Mouse (Mus musculus) liver, embryonic 14.5 days (tissue): ENCODE data around the gene Fam214a. TPM values are rescaled to one million over a fixed set of nuclear protein-coding genes. Genes with fewer than 3 reads are reported as not detected.

Source experiments
- ATAC-seq: fragments of 200-750 bp; cut with Nextera tagmentation; 2 replicates; pipeline ENCODE4 v1.8.0; 2017; ENCODE audit warnings: moderate number of reproducible peaks, mild to moderate bottlenecking, moderate library complexity; ENCODE audit not compliant: insufficient read depth
- DNase-seq, 3 experiments: peaks; one replicate each; pipeline ENCODE4 v3.0.0-alpha.2; 2012 to 2013; ENCODE audit warnings: low read depth in 3 of 3, low spot score in 3 of 3
- H3K27ac ChIP-seq: fragments of 300-500 bp; sonication (generic); 2 replicates; pipeline ENCODE4 v1.5.1; 2014; ENCODE audit warnings: moderate library complexity, mild to moderate bottlenecking, control low read depth, inconsistent platforms
- H3K27me3 ChIP-seq: fragments of 300-500 bp; sonication (generic); 2 replicates; pipeline ENCODE4 v1.6.1; 2014; ENCODE audit warnings: mild to moderate bottlenecking, low read length, moderate library complexity; ENCODE audit not compliant: control insufficient read depth, insufficient read depth
- H3K36me3 ChIP-seq: fragments of 300-500 bp; sonication (generic); replicated peaks from 2 replicates; pipeline ENCODE4 v1.6.1; 2014; ENCODE audit warnings: low read depth; ENCODE audit not compliant: control insufficient read depth, insufficient read depth
- H3K4me1 ChIP-seq, 2 experiments: fragments of 200-500 bp in 1 of 2; fragments of 300-500 bp in 1 of 2; sonication (generic) in 1 of 2; replicated peaks; 2 replicates each; pipeline ENCODE4 v1.6.1; 2012 to 2014; ENCODE audit warnings: antibody characterized with exemption in 1 of 2, inconsistent platforms in 1 of 2, low read length in 1 of 2; ENCODE audit not compliant: control insufficient read depth in 2 of 2, insufficient read depth in 2 of 2
- H3K4me2 ChIP-seq: fragments of 300-500 bp; sonication (generic); 2 replicates; pipeline ENCODE4 v1.6.1; 2014; ENCODE audit warnings: low read depth, mild to moderate bottlenecking, control low read depth, moderate library complexity
- H3K4me3 ChIP-seq, 2 experiments: fragments of 200-500 bp in 1 of 2; fragments of 300-500 bp in 1 of 2; sonication (generic) in 1 of 2; 2 replicates each; pipeline ENCODE4 v1.5.1; 2012 to 2014; ENCODE audit warnings: low read depth in 2 of 2, low read length in 2 of 2, mild to moderate bottlenecking in 2 of 2, control low read depth in 1 of 2, inconsistent platforms in 1 of 2, moderate library complexity in 1 of 2; ENCODE audit not compliant: insufficient read depth in 1 of 2
- H3K9ac ChIP-seq: fragments of 300-500 bp; sonication (generic); replicated peaks from 2 replicates; pipeline ENCODE4 v1.6.1; 2014; ENCODE audit warnings: mild to moderate bottlenecking, control low read depth, moderate library complexity
- H3K9me3 ChIP-seq: fragments of 300-500 bp; sonication (generic); 2 replicates; pipeline ENCODE4 v1.6.1; 2016; ENCODE audit warnings: low read length, mixed read lengths; ENCODE audit not compliant: control insufficient read depth
- CTCF ChIP-seq: IDR thresholded peaks from 2 replicates; pipeline ENCODE4 v1.5.1; 2016; ENCODE audit warnings: antibody characterized with exemption, low read depth, control low read depth
- EP300 ChIP-seq: IDR thresholded peaks from 2 replicates; pipeline ENCODE4 v1.6.1; 2016; ENCODE audit warnings: antibody characterized with exemption, low read depth
- WGBS: fragments of 180-500 bp; shearing (Covaris S2); extraction: QIAGEN DNeasy Blood & Tissue Kit; methylation state at CpG from one replicate; pipeline ENCODE4 v1.1.7; 2014; ENCODE audit not compliant: insufficient replicate concordance; 5-methylcytosine and 5-hydroxymethylcytosine counted together
- polyA plus RNA-seq, 2 experiments: library from polyadenylated mRNA; depleted of rRNA in 1 of 2; stranded (reverse) in 1 of 2; unstranded in 1 of 2; fragments of >200 nt; fragmentation: Nextera tagmentation in 1 of 2; extraction: Ambion mirVana in 1 of 2; gene quantifications; 2 replicates each; pipeline versions ENCODE4 v1.2.1 to v1.2.3; 2012 to 2014

The Fam214a gene
- polyA plus RNA-seq, 2 experiments: 0.78 to 1.5 TPM

DNA sequence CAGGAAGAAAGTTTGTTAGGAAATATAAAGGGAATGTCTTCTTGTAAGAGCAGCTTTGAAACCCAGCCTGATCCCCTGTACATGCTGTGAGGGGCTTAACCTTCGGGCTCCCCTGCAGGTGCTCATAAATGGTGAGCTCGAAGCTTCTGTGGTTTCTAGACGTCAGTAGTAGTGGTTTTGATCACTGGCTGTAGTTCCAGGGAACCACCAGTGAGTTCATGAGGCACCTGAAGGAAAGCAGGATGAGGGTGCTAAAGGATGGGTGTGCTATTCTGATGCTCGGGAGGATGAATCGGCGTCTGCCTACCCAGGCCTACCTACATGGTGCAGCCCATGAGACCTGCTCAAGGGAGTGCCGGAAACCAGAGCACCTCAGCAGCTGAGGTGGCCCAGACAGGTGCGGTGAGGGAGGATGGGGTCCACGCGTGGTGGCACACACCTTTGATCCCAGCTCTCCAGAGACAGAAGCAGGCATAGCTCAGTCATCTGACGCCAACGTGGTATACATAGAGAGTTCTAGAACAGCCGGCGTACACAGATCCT is 32.6 kb downstream of the Fam214a start:
- no peaks in the 10 kb centered on the region for H3K36me3 ChIP-seq
- no peak overlapping the region for H3K4me3 ChIP-seq
- no peaks in the 10 kb centered on the region for H3K27me3 ChIP-seq
- H3K27ac ChIP-seq: no peak overlapping the region
- 69% methylated on average over 14 of the region's 14 CpGs for WGBS
- H3K4me2 ChIP-seq: no peak overlapping the region
- H3K9me3 ChIP-seq: no peaks in the 10 kb centered on the region
- TF ChIP-seq CTCF (no peak), EP300 (no peak)
- no peak for DNase-seq
- no peak for ATAC-seq
- H3K4me1 ChIP-seq: no peaks in the 10 kb centered on the region
- H3K9ac ChIP-seq: no peak overlapping the region

DNA sequence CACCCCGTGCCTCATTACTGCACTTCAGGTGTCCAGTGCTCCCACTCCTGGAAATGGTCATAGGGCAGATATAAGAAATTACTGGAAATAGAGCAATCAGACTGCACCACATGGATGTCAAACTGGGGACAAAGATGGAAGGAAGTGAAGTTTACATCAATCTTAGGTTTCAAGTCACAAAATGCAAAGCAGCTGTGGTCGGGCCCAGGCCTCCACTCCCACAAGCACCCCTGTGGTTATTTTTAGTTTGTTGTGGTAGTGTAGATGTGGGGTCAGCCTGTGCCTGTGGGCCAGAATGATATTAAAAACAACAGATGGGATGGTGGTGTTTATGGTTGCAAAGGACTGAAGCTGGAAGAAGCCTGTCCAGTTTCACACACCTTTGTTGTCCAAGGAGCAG is 33.1 kb downstream of the Fam214a start:
- Histone ChIP-seq H3K4me2 (no peak overlapping the region), H3K9ac (no peak overlapping the region), H3K4me3 (no peak overlapping the region), H3K27me3 (no peaks in the 10 kb centered on the region), H3K27ac (no peak overlapping the region), H3K4me1 (no peaks in the 10 kb centered on the region), H3K36me3 (no peaks in the 10 kb centered on the region), H3K9me3 (no peaks in the 10 kb centered on the region)
- 32% methylated on average over 2 of the region's 2 CpGs for WGBS
- ATAC-seq (no peak), DNase-seq (no peak)
- TF ChIP-seq EP300 (no peak), CTCF (no peak)

DNA sequence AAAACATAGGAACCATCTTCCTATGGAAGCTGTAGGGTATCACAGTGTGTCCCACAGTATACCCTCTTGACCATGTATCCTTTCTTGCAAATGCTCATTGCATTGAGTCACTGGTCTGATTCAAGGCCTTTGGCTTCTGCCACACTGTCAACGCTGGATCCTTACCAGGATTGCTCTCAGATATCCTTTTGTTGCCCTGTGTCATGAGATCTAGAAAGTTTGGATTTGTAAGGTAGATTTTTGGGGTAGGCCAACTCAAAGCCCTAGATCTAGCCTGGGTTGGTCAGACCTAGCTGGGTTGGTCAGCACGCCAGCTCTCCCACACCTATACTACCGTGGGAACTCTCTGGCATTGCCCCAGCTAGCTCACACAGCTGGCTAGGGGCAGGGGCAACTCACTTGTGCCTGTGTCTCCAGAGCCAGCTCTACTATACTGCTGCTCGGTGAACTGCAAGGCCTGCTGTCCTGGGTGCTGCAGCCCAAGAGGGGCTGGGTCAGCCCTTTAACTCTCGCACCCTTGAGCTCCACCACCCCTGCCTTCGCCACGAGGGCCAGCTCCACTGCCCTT is 36.3 kb downstream of the Fam214a start:
- WGBS: 68% methylated on average over 7 of the region's 7 CpGs
- Histone ChIP-seq H3K27ac (no peak overlapping the region), H3K36me3 (no peaks in the 10 kb centered on the region), H3K4me2 (no peak overlapping the region), H3K27me3 (no peaks in the 10 kb centered on the region), H3K9ac (no peak overlapping the region), H3K9me3 (no peaks in the 10 kb centered on the region), H3K4me3 (no peak overlapping the region), H3K4me1 (no peaks in the 10 kb centered on the region)
- DNase-seq (no peak), ATAC-seq (no peak)
- TF ChIP-seq CTCF (no peak), EP300 (no peak)

DNA sequence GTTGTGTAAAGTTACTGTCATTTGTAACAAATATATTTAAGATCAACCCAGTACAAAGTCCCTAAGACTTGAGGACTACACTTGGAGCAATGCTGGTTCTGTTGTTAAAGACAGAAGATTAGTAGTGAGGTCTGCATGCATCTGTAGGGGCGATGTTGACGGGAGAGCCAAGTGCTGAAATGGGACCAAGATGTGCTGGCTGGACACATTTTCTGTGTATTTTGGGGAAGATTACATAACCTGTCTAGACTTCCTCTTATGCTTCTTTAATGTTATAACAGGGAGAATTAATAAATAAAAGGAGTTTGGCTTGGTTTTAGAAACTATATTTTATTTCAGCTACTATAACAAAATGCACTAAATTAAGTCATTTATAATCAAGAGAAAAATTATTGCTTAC is 37.3 kb downstream of the Fam214a start:
- H3K27me3 ChIP-seq: no peaks in the 10 kb centered on the region
- H3K4me2 ChIP-seq: no peak overlapping the region
- 63% methylated on average over 2 of the region's 2 CpGs for WGBS
- TF ChIP-seq CTCF (no peak), EP300 (no peak)
- no peaks in the 10 kb centered on the region for H3K9me3 ChIP-seq
- H3K4me3 ChIP-seq: no peak overlapping the region
- ATAC-seq (no peak), DNase-seq (no peak)
- no peak overlapping the region for H3K9ac ChIP-seq
- H3K4me1 ChIP-seq: no peaks in the 10 kb centered on the region
- H3K27ac ChIP-seq: no peak overlapping the region
- no peaks in the 10 kb centered on the region for H3K36me3 ChIP-seq

DNA sequence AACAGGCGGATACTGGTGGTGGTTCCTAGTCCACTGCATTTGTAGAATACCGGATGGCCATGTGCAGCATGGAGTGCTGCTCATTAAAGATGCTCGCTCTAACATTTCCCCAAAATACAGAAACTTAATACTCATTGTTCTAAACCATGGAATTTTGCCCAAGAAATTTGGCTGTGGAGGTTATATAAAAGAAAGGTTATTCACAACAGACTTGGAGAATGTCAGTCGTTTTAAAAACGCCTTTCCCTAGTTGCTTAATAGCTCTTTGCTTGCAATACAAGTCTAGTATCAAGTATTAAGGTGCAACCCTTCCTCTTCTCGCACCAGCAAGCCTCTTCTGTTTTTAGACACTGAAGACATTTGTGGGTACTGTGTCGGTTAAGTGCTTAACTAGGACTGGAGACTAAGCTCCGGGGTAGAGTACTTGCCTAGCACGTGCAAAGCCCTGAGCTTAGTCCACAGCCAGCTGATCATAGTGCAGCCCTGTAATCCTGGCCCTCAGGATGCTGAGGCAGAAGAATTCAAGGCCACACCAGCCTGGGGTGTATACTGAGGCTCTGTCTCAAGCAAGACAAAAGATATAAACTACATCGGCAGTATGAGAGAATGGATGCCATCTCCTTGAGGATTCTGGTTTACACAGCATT is 42.0 kb downstream of the Fam214a start:
- no peaks in the 10 kb centered on the region for H3K9me3 ChIP-seq
- TF ChIP-seq CTCF (no peak), EP300 (no peak)
- no peak overlapping the region for H3K4me2 ChIP-seq
- H3K36me3 ChIP-seq: no peaks in the 10 kb centered on the region
- H3K9ac ChIP-seq: no peak overlapping the region
- no peaks in the 10 kb centered on the region for H3K27me3 ChIP-seq
- ATAC-seq (no peak), DNase-seq (no peak)
- no peak overlapping the region for H3K4me3 ChIP-seq
- no peak overlapping the region for H3K27ac ChIP-seq
- WGBS: 67% methylated on average over 10 of the region's 10 CpGs
- no peaks in the 10 kb centered on the region for H3K4me1 ChIP-seq
